Mouse (Mus musculus): Measurements from ENCODE around the gene Sall1. TPM values are rescaled to one million over a fixed set of nuclear protein-coding genes. Genes with fewer than 3 reads are reported as not detected.

Gene Sall1
- polyA plus RNA-seq, 1 experiment from 2014 or later, result 2.8 TPM

DNA sequence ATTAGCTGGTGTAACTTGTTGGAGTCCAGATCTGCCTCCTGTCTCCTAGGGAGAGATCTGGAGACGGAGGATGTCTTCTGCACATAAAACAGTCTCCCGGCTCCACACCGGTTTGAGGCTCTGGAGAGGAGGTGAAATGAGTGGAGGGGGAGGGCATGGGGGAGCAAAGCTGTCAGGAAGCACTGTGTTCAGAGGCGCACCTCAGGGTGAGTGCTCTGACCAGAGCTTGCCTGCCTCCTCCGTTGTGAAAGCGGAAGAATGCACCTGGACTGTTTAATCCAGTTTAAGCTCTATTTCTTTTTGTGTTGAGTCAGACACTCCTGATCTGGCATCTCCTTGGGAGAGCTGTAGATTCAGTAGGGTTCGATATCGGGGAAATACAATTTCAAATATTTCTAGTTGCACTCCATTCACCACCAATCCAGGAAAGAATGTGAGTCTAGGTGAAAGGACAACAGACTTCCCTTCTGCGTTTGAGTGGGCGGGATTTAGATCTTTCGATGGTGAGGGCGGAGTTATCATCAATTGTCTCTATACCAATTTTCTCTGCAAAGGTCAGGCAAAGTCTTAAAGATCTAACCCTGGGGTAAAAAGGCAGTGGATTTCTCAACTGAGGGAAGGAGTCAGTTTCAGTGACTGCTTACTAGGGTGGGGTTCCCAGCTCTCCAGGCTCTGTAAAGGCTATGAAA is 31.8 kb downstream of the Sall1 start:
- H3K27ac ChIP-seq (ENCODE audit: low read depth), result no peak overlapping the region
- DNase-seq (ENCODE audit: low spot score), result no peak
- 28% methylated on average over 12 of the region's 12 CpGs for WGBS

DNA sequence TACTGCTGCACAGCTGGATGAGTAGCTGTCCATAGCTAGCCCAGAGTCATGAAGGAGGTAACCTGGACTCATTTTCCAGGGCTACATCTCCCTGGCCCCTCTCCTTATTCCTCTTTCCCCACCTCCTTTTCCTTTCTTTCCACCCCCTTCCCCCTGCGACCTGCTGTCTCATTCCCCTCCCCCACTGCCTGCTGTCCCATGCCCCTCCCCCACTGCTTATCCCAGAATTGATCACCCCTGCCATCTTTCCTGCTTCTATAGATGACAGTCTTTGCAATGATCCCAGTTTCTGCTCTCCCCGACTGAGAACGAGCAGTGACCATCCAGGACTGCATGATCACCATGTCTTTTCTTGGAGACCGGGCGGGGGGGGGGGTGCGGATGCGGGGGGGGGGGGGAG is 35.2 kb downstream of the Sall1 start:
- no peak for ATAC-seq (replicated peaks; ENCODE audit: low FRiP score, low TSS enrichment, low read depth)
- H3K9me3 ChIP-seq (ENCODE audit: control insufficient read depth, low read length), result no peaks in the 10 kb centered on the region

More for the DNA sequence above, 31.8 kb downstream of the Sall1 start:
- no peak overlapping the region for H3K9ac ChIP-seq (ENCODE audit: low read length)
- no peaks in the 10 kb centered on the region for H3K9me3 ChIP-seq (ENCODE audit: control insufficient read depth, low read length)
- H3K4me3 ChIP-seq (ENCODE audit: low read depth, low read length), result no peak overlapping the region
- 0 out of 2 replicates have a peak overlapping the region, but pooled peaks have one; percentile 7 for H3K4me2 ChIP-seq (ENCODE audit: low read length)
- H3K4me1 ChIP-seq (replicated peaks; ENCODE audit: control insufficient read depth, insufficient read depth, low read length), result peaks cover 8% of the 10 kb centered on the region; the same call in 1 of the 2 replicates
- peaks cover 5% of the 10 kb centered on the region for H3K27me3 ChIP-seq (replicated peaks; ENCODE audit: control insufficient read depth, insufficient read depth, low read length)
- H3K36me3 ChIP-seq (ENCODE audit: control insufficient read depth, insufficient read depth, low read length), result no peaks in the 10 kb centered on the region
- no peak for ATAC-seq (replicated peaks; ENCODE audit: low FRiP score, low TSS enrichment, low read depth)

DNA sequence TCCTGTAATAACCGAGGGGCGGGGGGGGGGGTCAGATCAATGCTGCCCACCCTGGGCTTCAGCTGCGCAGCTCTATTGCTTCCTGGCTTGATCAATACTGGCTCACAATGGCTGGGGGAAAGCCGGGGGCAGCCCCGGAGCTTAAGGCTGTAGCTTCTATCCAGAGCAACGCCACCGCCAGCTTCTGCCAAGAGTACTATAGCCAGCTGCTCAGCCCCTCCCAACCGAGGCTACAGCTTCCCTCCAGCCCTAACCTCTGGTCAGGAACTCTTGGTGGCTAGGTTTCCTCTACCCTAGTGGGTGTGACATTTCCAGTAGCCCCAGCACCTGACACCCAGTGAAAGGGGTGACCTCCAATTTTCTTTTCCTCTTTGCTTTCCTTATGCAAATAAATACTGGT is 36.8 kb downstream of the Sall1 start:
- 2% methylated on average over 8 of the region's 8 CpGs for WGBS
- 0 out of 2 replicates have a peak, but pooled peaks have one; percentile 15 for ATAC-seq (replicated peaks; ENCODE audit: low FRiP score, low TSS enrichment, low read depth)
- Histone ChIP-seq H3K9me3 (ENCODE audit: control insufficient read depth, low read length) (no peaks in the 10 kb centered on the region), H3K4me1 (replicated peaks; ENCODE audit: control insufficient read depth, insufficient read depth, low read length) (peaks cover 21% of the 10 kb centered on the region), H3K27ac (ENCODE audit: low read depth) (no peak overlapping the region), H3K4me2 (ENCODE audit: low read length) (peak overlapping the region; percentile 96), H3K9ac (ENCODE audit: low read length) (no peak overlapping the region), H3K4me3 (ENCODE audit: low read depth, low read length) (peak overlapping the region; percentile 49; the same call in 1 of the 2 replicates), H3K36me3 (ENCODE audit: control insufficient read depth, insufficient read depth, low read length) (no peaks in the 10 kb centered on the region), H3K27me3 (replicated peaks; ENCODE audit: control insufficient read depth, insufficient read depth, low read length) (peaks cover 23% of the 10 kb centered on the region)
- no peak for DNase-seq (ENCODE audit: low spot score)

More for the DNA sequence above, 35.2 kb downstream of the Sall1 start:
- WGBS, result 53% methylated on average over 7 of the region's 7 CpGs
- Histone ChIP-seq H3K27me3 (replicated peaks; ENCODE audit: control insufficient read depth, insufficient read depth, low read length) (peaks cover 23% of the 10 kb centered on the region), H3K9ac (ENCODE audit: low read length) (no peak overlapping the region), H3K4me1 (replicated peaks; ENCODE audit: control insufficient read depth, insufficient read depth, low read length) (peaks cover 21% of the 10 kb centered on the region), H3K36me3 (ENCODE audit: control insufficient read depth, insufficient read depth, low read length) (no peaks in the 10 kb centered on the region), H3K4me3 (ENCODE audit: low read depth, low read length) (no peak overlapping the region), H3K4me2 (ENCODE audit: low read length) (no peak overlapping the region), H3K27ac (ENCODE audit: low read depth) (no peak overlapping the region)
- DNase-seq (ENCODE audit: low spot score), result no peak

DNA sequence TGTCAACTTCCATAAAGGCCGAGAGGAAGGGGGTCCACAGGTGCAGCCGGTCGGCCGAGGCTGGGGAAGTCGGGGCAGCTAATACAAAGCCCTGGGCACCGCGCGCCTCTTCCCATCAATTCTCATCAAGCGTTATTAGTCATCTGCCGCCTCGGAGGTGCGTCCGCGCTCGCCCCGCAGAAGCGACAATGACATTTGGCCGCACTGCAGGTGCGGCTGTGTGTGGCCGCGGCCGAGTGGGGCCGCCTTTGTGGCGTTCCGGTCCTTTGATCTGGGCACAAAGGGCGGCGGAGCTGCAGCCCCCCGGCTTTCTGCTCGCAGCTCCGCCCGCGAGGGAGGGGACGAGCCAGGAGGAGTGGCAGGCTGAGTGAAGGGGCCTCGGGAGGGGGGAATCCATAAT is 37.5 kb downstream of the Sall1 start:
- H3K4me2 ChIP-seq (ENCODE audit: low read length), result peak overlapping the region; percentile 96
- H3K9me3 ChIP-seq (ENCODE audit: control insufficient read depth, low read length), result no peaks in the 10 kb centered on the region
- peak overlapping the region; percentile 38 for H3K9ac ChIP-seq (ENCODE audit: low read length)
- peak overlapping the region; percentile 49 for H3K4me3 ChIP-seq (ENCODE audit: low read depth, low read length)
- H3K36me3 ChIP-seq (ENCODE audit: control insufficient read depth, insufficient read depth, low read length), result no peaks in the 10 kb centered on the region
- no peak overlapping the region for H3K27ac ChIP-seq (ENCODE audit: low read depth)
- under 1% methylated on average over 34 of the region's 34 CpGs for WGBS
- peaks cover 21% of the 10 kb centered on the region for H3K4me1 ChIP-seq (replicated peaks; ENCODE audit: control insufficient read depth, insufficient read depth, low read length)
- no peak for ATAC-seq (replicated peaks; ENCODE audit: low FRiP score, low TSS enrichment, low read depth)
- peaks cover 23% of the 10 kb centered on the region for H3K27me3 ChIP-seq (replicated peaks; ENCODE audit: control insufficient read depth, insufficient read depth, low read length)
- DNase-seq (ENCODE audit: low spot score), result no peak

DNA sequence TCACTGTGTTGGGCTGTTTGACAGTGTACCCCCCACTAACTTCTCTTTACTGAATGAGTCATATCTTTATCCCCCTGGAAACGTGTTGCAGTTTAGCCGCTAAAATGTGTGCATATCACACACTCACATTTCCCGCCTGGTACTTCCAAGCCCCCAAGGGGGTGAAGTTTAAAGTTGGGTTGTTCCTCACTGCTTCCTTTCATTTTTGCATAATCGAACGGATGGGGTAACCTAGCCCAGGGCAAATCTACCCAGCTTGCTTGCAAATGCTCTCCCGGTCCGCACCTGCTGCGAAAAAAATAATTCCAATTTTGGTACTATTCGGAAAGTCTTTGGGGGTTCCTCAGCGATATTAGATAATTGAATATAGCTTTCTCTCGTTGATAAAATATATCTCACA is 38.2 kb downstream of the Sall1 start:
- WGBS, result 35% methylated on average over 11 of the region's 11 CpGs
- Histone ChIP-seq H3K36me3 (ENCODE audit: control insufficient read depth, insufficient read depth, low read length) (no peaks in the 10 kb centered on the region), H3K27me3 (replicated peaks; ENCODE audit: control insufficient read depth, insufficient read depth, low read length) (peaks cover 23% of the 10 kb centered on the region), H3K4me1 (replicated peaks; ENCODE audit: control insufficient read depth, insufficient read depth, low read length) (peaks cover 21% of the 10 kb centered on the region), H3K27ac (ENCODE audit: low read depth) (no peak overlapping the region), H3K9ac (ENCODE audit: low read length) (no peak overlapping the region), H3K4me3 (ENCODE audit: low read depth, low read length) (peak overlapping the region; percentile 49; the same call in 1 of the 2 replicates), H3K9me3 (ENCODE audit: control insufficient read depth, low read length) (no peaks in the 10 kb centered on the region), H3K4me2 (ENCODE audit: low read length) (peak overlapping the region; percentile 96)
- ATAC-seq (replicated peaks; ENCODE audit: low FRiP score, low TSS enrichment, low read depth) (no peak), DNase-seq (ENCODE audit: low spot score) (no peak)

DNA sequence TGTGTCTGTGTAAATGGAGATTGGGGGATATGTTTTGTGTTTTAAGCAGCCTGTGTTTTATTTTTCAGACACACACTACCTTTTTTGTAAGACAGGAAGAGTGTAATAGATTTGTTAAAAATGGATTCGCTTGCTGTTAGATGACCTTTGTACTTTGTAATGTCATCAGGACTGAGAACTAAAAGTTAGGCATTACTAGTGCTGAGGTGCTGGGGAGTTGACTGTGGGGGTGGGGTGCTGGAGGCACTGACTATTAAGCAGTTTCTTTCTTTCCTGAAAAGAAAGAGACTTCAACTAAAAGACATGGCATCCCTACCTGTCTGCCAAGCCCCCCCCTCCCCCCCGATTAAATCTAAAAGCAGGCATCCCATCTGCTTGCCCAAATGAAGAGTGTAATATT is 39.9 kb downstream of the Sall1 start:
- ATAC-seq (replicated peaks; ENCODE audit: low FRiP score, low TSS enrichment, low read depth) (no peak), DNase-seq (ENCODE audit: low spot score) (no peak)
- H3K4me1 ChIP-seq (replicated peaks; ENCODE audit: control insufficient read depth, insufficient read depth, low read length), result peaks cover 21% of the 10 kb centered on the region
- no peaks in the 10 kb centered on the region for H3K36me3 ChIP-seq (ENCODE audit: control insufficient read depth, insufficient read depth, low read length)
- 36% methylated on average over 2 of the region's 2 CpGs for WGBS
- no peak overlapping the region for H3K4me2 ChIP-seq (ENCODE audit: low read length)
- no peaks in the 10 kb centered on the region for H3K9me3 ChIP-seq (ENCODE audit: control insufficient read depth, low read length)
- no peak overlapping the region for H3K9ac ChIP-seq (ENCODE audit: low read length)
- H3K27me3 ChIP-seq (replicated peaks; ENCODE audit: control insufficient read depth, insufficient read depth, low read length), result peaks cover 23% of the 10 kb centered on the region
- no peak overlapping the region for H3K4me3 ChIP-seq (ENCODE audit: low read depth, low read length)
- no peak overlapping the region for H3K27ac ChIP-seq (ENCODE audit: low read depth)

DNA sequence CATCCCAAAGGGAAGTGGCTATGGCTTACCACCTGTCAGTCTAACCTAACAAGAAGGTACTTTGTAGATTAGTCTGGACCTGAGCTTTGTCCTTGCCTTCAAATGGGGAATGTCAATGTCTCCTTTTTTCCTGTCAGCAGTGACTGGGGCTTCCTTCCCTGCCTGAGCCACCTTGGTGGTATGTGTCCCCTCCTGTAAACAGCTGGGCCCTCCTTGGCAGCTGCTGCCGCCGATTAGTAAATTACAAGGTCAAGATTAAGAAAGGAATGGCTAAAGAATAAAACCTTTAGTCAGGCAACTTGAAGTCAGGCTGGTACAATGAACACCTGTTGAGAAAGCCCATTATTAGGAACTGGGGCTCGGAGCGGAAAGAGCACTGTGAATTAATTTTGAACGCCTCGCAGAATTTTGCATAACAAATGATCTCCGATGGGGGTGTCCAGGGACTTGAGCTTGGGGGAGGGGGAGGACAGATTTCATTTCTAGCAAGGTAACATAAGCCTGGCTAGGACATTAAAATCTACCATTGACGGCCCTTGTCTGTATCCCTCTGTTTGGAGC is 40.5 kb downstream of the Sall1 start:
- Histone ChIP-seq H3K27me3 (replicated peaks; ENCODE audit: control insufficient read depth, insufficient read depth, low read length) (peaks cover 23% of the 10 kb centered on the region), H3K4me1 (replicated peaks; ENCODE audit: control insufficient read depth, insufficient read depth, low read length) (peaks cover 21% of the 10 kb centered on the region), H3K4me3 (ENCODE audit: low read depth, low read length) (no peak overlapping the region), H3K27ac (ENCODE audit: low read depth) (no peak overlapping the region), H3K9me3 (ENCODE audit: control insufficient read depth, low read length) (no peaks in the 10 kb centered on the region), H3K36me3 (ENCODE audit: control insufficient read depth, insufficient read depth, low read length) (no peaks in the 10 kb centered on the region), H3K4me2 (ENCODE audit: low read length) (no peak overlapping the region), H3K9ac (ENCODE audit: low read length) (no peak overlapping the region)
- ATAC-seq (replicated peaks; ENCODE audit: low FRiP score, low TSS enrichment, low read depth), result no peak
- DNase-seq (ENCODE audit: low spot score), result no peak
- WGBS, result 48% methylated on average over 8 of the region's 8 CpGs

DNA sequence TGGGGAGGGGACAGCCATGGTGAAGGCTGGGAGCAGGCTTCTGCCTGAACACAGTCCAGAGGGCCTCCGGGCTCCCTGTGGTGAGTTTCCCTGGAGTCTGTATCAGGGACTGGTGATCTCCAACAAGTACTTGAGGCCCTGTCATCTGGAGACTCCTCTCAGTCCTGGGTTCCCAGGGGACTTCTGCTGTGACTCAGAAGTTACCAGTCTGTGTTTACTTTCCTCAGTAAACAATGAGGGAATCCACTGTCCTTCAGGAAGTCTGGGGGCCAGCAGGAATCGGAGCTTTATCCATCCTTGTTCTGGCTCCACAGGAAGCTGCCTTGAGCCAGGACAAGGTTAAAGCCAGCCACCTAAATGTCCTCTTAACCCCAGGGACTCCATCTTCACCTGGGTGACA is 41.8 kb downstream of the Sall1 start:
- DNase-seq (ENCODE audit: low spot score) (no peak), ATAC-seq (replicated peaks; ENCODE audit: low FRiP score, low TSS enrichment, low read depth) (no peak)
- 38% methylated on average over 2 of the region's 2 CpGs for WGBS
- Histone ChIP-seq H3K4me1 (replicated peaks; ENCODE audit: control insufficient read depth, insufficient read depth, low read length) (peaks cover 12% of the 10 kb centered on the region), H3K27me3 (replicated peaks; ENCODE audit: control insufficient read depth, insufficient read depth, low read length) (peaks cover 19% of the 10 kb centered on the region), H3K9ac (ENCODE audit: low read length) (no peak overlapping the region), H3K4me2 (ENCODE audit: low read length) (no peak overlapping the region), H3K9me3 (ENCODE audit: control insufficient read depth, low read length) (no peaks in the 10 kb centered on the region), H3K4me3 (ENCODE audit: low read depth, low read length) (no peak overlapping the region), H3K27ac (ENCODE audit: low read depth) (no peak overlapping the region), H3K36me3 (ENCODE audit: control insufficient read depth, insufficient read depth, low read length) (no peaks in the 10 kb centered on the region)

DNA sequence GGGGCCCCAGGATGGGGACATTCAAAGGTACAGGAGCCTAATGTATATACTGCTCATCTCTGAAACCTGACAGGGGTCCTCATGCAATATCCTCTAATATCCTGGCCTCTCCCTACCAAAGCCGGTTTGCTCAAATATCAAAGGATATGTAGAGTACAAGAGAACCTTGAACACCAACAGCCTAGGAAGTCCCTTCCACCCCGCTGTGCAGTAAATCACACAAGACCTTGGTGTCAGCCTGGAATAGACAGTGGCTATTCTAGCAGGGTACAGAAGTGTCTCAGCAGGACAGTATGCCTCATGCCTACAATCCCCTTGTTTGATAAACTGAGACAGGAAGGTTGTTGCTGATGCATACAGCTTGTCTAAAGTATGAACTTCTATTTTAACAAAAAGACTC is 46.7 kb downstream of the Sall1 start:
- H3K9me3 ChIP-seq (ENCODE audit: control insufficient read depth, low read length), result no peaks in the 10 kb centered on the region
- H3K4me1 ChIP-seq (replicated peaks; ENCODE audit: control insufficient read depth, insufficient read depth, low read length), result no peaks in the 10 kb centered on the region; the same call in 1 of the 2 replicates
- 95% methylated on average over 2 of the region's 2 CpGs for WGBS
- no peak overlapping the region for H3K9ac ChIP-seq (ENCODE audit: low read length)
- H3K27ac ChIP-seq (ENCODE audit: low read depth), result no peak overlapping the region
- H3K4me3 ChIP-seq (ENCODE audit: low read depth, low read length), result no peak overlapping the region
- ATAC-seq (replicated peaks; ENCODE audit: low FRiP score, low TSS enrichment, low read depth) (no peak), DNase-seq (ENCODE audit: low spot score) (no peak)
- H3K36me3 ChIP-seq (ENCODE audit: control insufficient read depth, insufficient read depth, low read length), result no peaks in the 10 kb centered on the region
- no peak overlapping the region for H3K4me2 ChIP-seq (ENCODE audit: low read length)
- no peaks in the 10 kb centered on the region for H3K27me3 ChIP-seq (replicated peaks; ENCODE audit: control insufficient read depth, insufficient read depth, low read length)
